Mouse (Mus musculus): Measurements from ENCODE around the gene Gabrr2. TPM values are rescaled to one million over a fixed set of nuclear protein-coding genes. Genes with fewer than 3 reads are reported as not detected.
"Not testable (repeated sequence)": the region's sequence is repeated elsewhere in the genome, so short reads cannot be mapped to it uniquely, and the experiment has no call there.

The Gabrr2 gene
- polyA plus RNA-seq, 1 experiment from 2014 or later = 0.90 TPM

- not testable (repeated sequence) for H3K4me2 ChIP-seq; H3K4me3 ChIP-seq; H3K27ac ChIP-seq; H3K36me3 ChIP-seq; H3K9me3 ChIP-seq; H3K4me1 ChIP-seq; H3K27me3 ChIP-seq; H3K9ac ChIP-seq; ATAC-seq (ENCODE audit: insufficient number of reproducible peaks, low FRiP score, low TSS enrichment, low read depth)
- WGBS = 2% methylated on average over 3 of the region's 3 CpGs
Measured at GRCm38 (mm10) chr4:33119118-33119517, 56.3 kb downstream of the Gabrr2 start.

GRCm38 (mm10) chr4:33124493-33124892 lies 61.7 kb downstream of the Gabrr2 start:
- Histone ChIP-seq H3K4me2 (no peak overlapping the region), H3K4me1 (no peaks in the 10 kb centered on the region), H3K9ac (no peak overlapping the region), H3K27me3 (no peaks in the 10 kb centered on the region), H3K27ac (no peak overlapping the region), H3K36me3 (no peaks in the 10 kb centered on the region), H3K9me3 (no peaks in the 10 kb centered on the region), H3K4me3 (no peak overlapping the region)
- WGBS = 82% methylated on average over 6 of the region's 6 CpGs
- no peak for ATAC-seq (ENCODE audit: insufficient number of reproducible peaks, low FRiP score, low TSS enrichment, low read depth)

- ATAC-seq (ENCODE audit: insufficient number of reproducible peaks, low FRiP score, low TSS enrichment, low read depth) = no peak
- H3K36me3 ChIP-seq = no peaks in the 10 kb centered on the region
- 65% methylated on average over 10 of the region's 10 CpGs for WGBS
- H3K9me3 ChIP-seq = no peaks in the 10 kb centered on the region
- H3K4me3 ChIP-seq = no peak overlapping the region
- H3K9ac ChIP-seq = no peak overlapping the region
- H3K4me1 ChIP-seq = no peaks in the 10 kb centered on the region
- no peak overlapping the region for H3K27ac ChIP-seq
- no peaks in the 10 kb centered on the region for H3K27me3 ChIP-seq
- H3K4me2 ChIP-seq = no peak overlapping the region
Measured at GRCm38 (mm10) chr4:33125409-33126084, 62.7 kb downstream of the Gabrr2 start.

GRCm38 (mm10) chr4:33132221-33132620 lies 69.4 kb downstream of the Gabrr2 start, which contains the start of gene Gabrr1:
TSS of gene Gabrr1 (plus strand) at chr4:33132521.
- Histone ChIP-seq H3K4me1 (no peaks in the 10 kb centered on the region), H3K36me3 (no peaks in the 10 kb centered on the region), H3K9ac (no peak within 1 kb of the TSS), H3K4me3 (no peak within 1 kb of the TSS), H3K9me3 (no peaks in the 10 kb centered on the region), H3K27me3 (no peaks in the 10 kb centered on the region), H3K4me2 (no peak within 1 kb of the TSS), H3K27ac (no peak within 1 kb of the TSS)
- WGBS = 63% methylated on average over 11 of the region's 11 CpGs
- ATAC-seq (ENCODE audit: insufficient number of reproducible peaks, low FRiP score, low TSS enrichment, low read depth) = no peak

Other genes starting within 250 kb of the Gabrr2 start
- gene Ankrd6, start 112.2 kb upstream of the Gabrr2 start, polyA plus RNA-seq (2015; fragmentation: Nextera tagmentation; extraction: Ambion mirVana) = 10.0 and 10.5 TPM in 2 replicates
- 13.1 and 17.3 TPM in 2 replicates for gene Rragd, start 80.0 kb upstream of the Gabrr2 start, polyA plus RNA-seq (2015; fragmentation: Nextera tagmentation; extraction: Ambion mirVana)
- gene Ube2j1, start 31.6 kb upstream of the Gabrr2 start, polyA plus RNA-seq (2015; fragmentation: Nextera tagmentation; extraction: Ambion mirVana) = 43.3 and 49.1 TPM in 2 replicates
- gene Gabrr1, start 69.5 kb downstream of the Gabrr2 start, polyA plus RNA-seq (2015; fragmentation: Nextera tagmentation; extraction: Ambion mirVana) = 0.06 TPM in 1 of 2 replicates, not detected in the other
- gene Pm20d2, start 126.7 kb downstream of the Gabrr2 start, polyA plus RNA-seq (2015; fragmentation: Nextera tagmentation; extraction: Ambion mirVana) = 1.5 and 1.7 TPM in 2 replicates
- 13.8 and 15.4 TPM in 2 replicates for gene Srsf12, start 146.0 kb downstream of the Gabrr2 start, polyA plus RNA-seq (2015; fragmentation: Nextera tagmentation; extraction: Ambion mirVana)
- 83.8 and 98.1 TPM in 2 replicates for gene Pnrc1, start 227.2 kb downstream of the Gabrr2 start, polyA plus RNA-seq (2015; fragmentation: Nextera tagmentation; extraction: Ambion mirVana)
- gene Rngtt, start 247.3 kb downstream of the Gabrr2 start, polyA plus RNA-seq (2015; fragmentation: Nextera tagmentation; extraction: Ambion mirVana) = 21.2 and 21.6 TPM in 2 replicates